Mouse (Mus musculus) left cerebral cortex, adult 11 months (tissue): ENCODE results near the gene Cdk5r1.
A peak's percentile ranks its signal among the peaks of the same experiment; 100 is the strongest.

ENCODE experiments used
- DNase-seq: peaks from one replicate; pipeline ENCODE4 v3.0.0; 2022; ENCODE audit warnings: low spot score

Cdk5r1 gene

DNA sequence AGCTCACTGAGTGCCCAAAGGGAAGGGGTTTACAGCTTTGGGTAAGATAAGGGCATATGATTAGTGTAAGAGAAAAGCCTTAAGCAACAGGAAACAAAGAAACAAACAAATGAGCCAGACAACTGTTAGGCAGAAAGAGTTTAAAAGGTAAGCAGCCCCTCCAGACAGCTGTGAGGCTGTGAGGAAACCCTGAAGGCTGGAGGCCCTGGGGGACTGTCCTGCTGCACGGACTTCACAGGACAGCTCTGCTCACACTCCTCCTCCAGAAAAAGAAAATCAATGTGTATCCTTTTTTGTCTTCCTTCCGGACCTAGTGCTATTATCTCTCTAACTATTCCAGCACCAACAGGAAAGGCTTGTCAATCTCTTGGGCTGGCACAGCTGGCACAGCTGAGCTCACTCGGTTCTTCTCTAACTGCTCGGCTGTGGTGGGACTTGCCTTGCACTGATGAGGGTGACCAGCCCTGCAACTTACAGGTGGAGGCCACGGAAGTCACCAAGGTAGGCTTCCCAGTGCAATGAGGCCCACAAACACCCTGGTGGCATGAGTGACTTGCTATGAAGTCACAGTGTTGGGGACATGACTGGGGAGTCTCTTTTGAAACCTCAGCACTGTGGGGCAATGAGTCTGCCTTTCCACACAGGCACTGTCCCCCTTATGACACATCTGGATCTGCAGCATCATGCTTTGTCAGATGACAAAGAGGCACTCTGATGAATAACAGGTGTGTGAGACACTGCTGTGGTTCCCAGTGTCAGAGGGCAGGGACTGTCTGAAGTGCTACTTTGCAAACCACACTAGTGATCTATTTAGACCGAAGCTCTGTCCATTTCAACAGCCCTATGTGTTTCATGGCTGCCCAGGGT is 27.9 kb downstream of the Cdk5r1 start:
- no peak for DNase-seq

- no peak for DNase-seq
Observed at GRCm38 (mm10) chr11:80505581-80505980, 28.8 kb downstream of the Cdk5r1 start.

GRCm38 (mm10) chr11:80506483-80506882 is 29.7 kb downstream of the Cdk5r1 start:
- no peak for DNase-seq

DNA sequence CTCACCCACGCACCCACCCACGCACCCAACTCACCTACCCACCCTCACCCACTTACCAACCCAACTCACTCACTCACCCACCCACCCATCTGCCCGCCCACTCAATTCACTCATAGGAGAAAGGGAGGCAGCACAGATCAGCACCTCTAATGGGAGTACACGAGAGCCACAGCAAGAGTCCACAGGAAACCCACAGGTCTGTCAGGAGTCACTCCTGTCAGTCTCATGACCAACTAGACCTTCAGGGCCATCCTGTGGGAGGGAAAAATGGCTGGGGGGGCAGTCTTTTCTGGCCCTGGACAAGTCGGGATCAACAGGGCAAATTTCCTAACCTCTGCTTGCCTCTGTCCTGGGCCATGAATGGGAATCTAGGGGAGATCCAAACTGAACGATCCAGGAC is 31.0 kb downstream of the Cdk5r1 start:
- no peak for DNase-seq

- no peak for DNase-seq
Observed at GRCm38 (mm10) chr11:80508361-80509175, 31.7 kb downstream of the Cdk5r1 start.

DNA sequence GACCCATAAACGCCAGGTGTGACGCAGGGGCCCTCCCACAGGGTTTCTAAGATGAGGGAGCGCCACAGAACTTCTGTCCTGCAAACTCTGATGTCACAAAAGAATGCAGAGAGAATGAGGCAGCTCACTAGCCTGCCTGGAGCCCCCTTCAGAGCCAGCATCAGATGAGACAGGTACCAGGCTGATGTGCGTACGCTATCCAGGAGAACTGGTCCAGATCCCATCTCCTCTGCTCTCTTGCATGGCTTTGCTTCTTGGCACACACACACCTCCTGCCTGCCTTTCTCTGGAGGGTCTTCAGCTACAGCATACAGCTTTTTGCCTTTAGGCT is 32.3 kb downstream of the Cdk5r1 start:
- no peak for DNase-seq

DNA sequence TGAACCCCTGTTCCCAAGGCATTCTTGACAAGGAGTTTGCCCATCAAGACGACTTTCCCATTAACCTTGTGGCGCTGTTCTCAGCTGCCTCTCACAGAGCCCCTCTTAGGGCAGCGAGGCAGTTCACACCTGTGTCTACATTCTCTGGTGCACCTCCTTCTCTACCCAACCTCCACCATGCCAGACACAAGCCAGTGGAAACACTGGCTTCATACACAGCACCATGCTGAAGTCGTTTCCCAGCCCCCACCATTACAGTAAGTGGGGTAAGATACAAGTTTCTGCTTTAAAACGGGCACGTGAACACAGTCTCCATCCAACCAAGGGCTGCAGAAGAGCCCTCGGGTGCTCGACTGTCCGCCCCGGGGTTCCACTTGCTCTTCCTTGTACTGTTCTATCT is 33.3 kb downstream of the Cdk5r1 start:
- no peak for DNase-seq

DNA sequence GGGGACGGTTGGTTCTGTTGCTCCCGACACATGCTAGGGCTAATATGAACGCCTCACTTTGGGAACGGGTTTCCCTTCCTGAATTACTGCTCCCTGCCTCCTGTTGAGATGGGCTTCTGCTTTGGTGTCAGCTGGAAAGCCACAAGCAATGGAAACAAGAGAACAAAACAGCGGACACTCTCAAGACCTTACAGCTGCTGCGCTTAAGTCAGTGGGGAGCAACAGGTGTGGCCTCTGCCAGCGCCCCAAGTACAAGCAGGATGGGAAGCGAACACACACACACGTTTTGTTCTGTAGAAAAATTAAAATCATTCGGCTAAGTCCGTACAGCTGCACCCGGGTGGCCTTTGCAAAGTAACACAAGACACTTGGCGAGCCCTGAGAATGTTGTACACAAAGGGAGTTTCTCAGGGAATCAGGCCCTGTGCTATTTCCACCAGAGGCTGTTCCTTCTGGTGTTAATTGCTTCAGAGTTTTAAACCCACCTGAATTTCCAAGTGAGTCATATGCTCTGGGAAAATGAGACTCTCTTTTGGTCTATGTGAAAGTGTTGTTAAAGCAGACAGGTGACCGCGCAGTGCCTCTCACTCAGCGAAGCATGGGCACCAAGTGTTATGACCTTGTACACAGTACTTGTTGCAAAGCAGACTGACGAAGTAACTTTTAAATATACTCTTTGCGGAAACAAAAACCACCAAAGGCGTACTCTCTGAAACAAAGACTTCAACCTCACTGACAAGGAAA is 35.7 kb downstream of the Cdk5r1 start:
- no peak for DNase-seq

DNA sequence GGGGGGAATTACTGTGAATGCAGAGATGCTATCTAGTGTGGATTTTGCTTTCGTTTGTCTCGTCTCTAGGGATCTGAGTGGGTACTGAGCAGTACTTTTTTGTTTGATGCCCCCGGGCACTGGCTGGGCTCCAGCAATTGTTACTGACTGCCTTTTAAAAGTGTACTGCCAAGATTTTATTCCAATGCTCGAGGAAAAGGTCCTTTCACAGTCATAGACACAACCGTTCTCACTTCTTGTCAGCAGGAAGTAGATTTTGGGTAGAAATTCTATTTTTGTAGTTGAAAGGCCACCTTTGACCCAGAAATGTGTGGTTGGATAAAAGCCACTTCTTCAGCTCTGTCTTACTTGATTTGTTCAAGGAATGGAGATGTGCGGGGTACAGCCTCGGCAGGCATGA is 37.0 kb downstream of the Cdk5r1 start:
- DNase-seq: no peak

DNA sequence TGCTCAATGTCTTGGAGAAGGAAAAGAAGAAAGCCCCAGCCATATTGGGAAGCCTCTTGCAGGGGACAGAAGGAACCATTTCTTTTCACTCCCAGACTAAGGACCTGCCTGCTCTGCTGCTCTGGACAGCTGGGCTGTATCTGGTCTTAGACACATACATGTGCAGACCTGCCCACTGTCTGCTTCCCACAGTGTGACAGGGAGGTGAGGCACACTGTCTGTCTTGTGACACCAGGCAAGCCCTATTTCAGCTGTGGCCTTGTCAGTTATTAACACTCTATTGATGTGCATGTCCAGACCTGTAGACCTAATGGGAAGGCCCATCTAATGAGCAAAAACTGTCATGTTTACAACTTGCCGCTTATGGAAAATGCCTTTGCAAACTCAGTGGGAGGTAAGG is 38.5 kb downstream of the Cdk5r1 start:
- no peak for DNase-seq

- no peak for DNase-seq
Observed at GRCm38 (mm10) chr11:80515895-80516294, 39.1 kb downstream of the Cdk5r1 start.

DNA sequence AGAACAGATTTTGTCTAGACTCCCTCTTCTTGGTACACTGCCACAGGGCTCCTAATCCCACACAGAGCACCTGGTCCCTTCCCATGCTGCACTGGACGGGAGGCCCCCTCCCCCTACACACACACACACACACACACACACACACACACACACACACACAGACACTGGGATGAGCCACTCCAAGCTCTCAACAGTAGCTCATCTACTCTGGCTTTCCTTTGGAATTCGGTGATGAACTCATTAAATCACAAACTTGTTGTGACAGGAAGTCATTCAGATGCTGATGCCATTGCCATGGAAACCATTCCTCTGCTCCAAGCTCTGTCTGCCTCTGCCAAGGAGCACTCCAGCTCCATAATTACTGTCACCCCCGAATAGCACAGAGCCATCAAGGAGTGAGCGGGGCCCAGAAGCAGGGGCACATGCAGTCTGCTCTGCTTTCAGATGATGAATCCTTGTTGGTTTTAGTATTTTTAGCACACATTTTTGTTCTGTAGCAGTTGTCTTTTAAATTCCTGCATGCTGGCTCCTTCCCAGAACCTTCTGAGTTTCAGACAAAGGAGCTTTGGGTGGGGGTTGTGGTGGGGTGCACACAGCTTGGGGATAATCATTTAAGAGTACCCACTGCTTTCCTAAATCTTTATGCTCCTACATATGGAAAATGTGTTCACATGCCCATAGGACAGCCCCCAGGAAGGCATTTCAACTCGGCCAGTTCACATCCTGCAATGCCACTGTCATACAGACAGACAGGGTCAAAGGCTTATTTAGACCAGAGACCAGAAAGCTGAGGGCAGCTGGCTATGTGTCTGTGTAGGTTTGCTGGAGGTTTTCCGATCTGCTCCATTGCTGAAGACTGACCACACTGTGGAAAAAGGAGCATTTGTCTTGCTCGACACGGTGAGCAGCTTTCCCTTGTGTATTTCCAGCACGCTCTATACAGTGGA is 41.9 kb downstream of the Cdk5r1 start:
- DNase-seq: peak; percentile 88

GRCm38 (mm10) chr11:80521148-80521547 is 44.3 kb downstream of the Cdk5r1 start:
- no peak for DNase-seq

GRCm38 (mm10) chr11:80522852-80523251 is 46.0 kb downstream of the Cdk5r1 start:
- no peak for DNase-seq

- no peak for DNase-seq
Observed at GRCm38 (mm10) chr11:80523410-80523809, 46.6 kb downstream of the Cdk5r1 start.

- DNase-seq: no peak
Observed at GRCm38 (mm10) chr11:80524213-80524612, 47.4 kb downstream of the Cdk5r1 start.

DNA sequence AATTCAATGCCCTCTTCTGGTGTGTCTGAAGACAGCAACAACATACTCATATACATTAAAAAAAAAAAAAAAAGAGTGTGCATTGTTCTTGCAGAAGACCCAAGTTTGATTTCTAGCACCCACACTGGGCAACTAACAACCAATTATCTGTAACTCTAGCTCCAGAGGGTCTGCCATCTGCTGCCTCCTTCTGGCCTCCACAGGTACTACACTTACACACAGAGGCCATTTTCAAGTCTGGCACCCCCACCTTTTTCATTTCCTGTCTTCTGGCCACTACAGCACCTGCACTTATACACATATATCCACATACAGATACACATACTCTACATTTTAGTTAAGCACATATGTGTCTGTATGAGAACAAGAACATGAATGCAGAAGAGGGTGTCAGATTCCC is 50.9 kb downstream of the Cdk5r1 start:
- no peak for DNase-seq

DNA sequence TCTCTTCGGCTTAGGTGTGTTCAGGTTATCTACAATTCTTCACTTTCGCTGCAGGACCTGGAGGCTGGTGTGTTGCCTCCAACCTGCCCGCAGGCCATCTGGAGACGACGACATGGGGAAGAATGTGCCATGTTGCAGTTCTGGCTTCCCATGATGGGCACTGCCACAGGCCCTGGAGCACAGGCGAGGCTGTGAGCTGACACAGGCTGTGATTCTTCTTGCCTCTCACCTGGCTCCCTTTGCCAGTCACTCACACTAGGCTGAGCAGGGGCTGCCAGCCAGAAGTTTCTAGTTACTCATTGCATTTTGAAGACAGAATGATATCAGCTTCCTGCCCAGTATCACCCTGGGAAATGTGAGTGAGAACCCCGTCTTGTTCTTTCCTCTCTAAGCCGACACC is 52.3 kb downstream of the Cdk5r1 start:
- no peak for DNase-seq
